Mouse (Mus musculus) limb, embryonic 11.5 days (tissue): Measurements from ENCODE around the gene Mipol1. TPM values are rescaled to one million over a fixed set of nuclear protein-coding genes. Genes with fewer than 3 reads are reported as not detected.

Source experiments
- ATAC-seq: fragments of 200-750 bp; cut with Nextera tagmentation; 2 replicates; pipeline ENCODE4 v1.8.0; 2017; ENCODE audit warnings: low read depth; ENCODE audit not compliant: insufficient number of reproducible peaks, low FRiP score, low TSS enrichment
- DNase-seq: peaks from one replicate; pipeline ENCODE4 v3.0.0-alpha.2; 2015; ENCODE audit warnings: low spot score
- H3K27ac ChIP-seq: fragments of 300-500 bp; sonication (generic); replicated peaks from 2 replicates; pipeline ENCODE4 v1.5.1; 2014; ENCODE audit warnings: low read depth, mild to moderate bottlenecking, low read length
- H3K27me3 ChIP-seq: fragments of 300-500 bp; sonication (generic); 2 replicates; pipeline ENCODE4 v1.6.1; 2014; ENCODE audit warnings: mild to moderate bottlenecking, low read length, mixed read lengths; ENCODE audit not compliant: control insufficient read depth, insufficient read depth
- H3K36me3 ChIP-seq: fragments of 300-500 bp; sonication (generic); 2 replicates; pipeline ENCODE4 v1.6.1; 2014; ENCODE audit warnings: mild to moderate bottlenecking, low read length, moderate library complexity, mixed read lengths; ENCODE audit not compliant: control insufficient read depth, insufficient read depth
- H3K4me1 ChIP-seq: fragments of 300-500 bp; sonication (generic); 2 replicates; pipeline ENCODE4 v1.6.1; 2014; ENCODE audit warnings: low read length, mixed read lengths; ENCODE audit not compliant: control insufficient read depth, insufficient read depth
- H3K4me2 ChIP-seq: fragments of 300-500 bp; sonication (generic); 2 replicates; pipeline ENCODE4 v1.6.1; 2014; ENCODE audit warnings: low read depth, mild to moderate bottlenecking, moderate library complexity; ENCODE audit not compliant: severe bottlenecking
- H3K4me3 ChIP-seq: fragments of 300-500 bp; sonication (generic); 2 replicates; pipeline ENCODE4 v1.5.1; 2014; ENCODE audit warnings: low read depth, low read length
- H3K9ac ChIP-seq: fragments of 300-500 bp; sonication (generic); 2 replicates; pipeline ENCODE4 v1.6.1; 2014; ENCODE audit warnings: mild to moderate bottlenecking, low read length
- H3K9me3 ChIP-seq: fragments of 300-500 bp; sonication (generic); 2 replicates; pipeline ENCODE4 v1.6.1; 2016; ENCODE audit warnings: low read length; ENCODE audit not compliant: control insufficient read depth
- WGBS: fragments of 180-500 bp; shearing (Covaris S2); extraction: QIAGEN DNeasy Blood & Tissue Kit; methylation state at CpG from one replicate; pipeline ENCODE4 v1.1.7; 2014; 5-methylcytosine and 5-hydroxymethylcytosine counted together
- polyA plus RNA-seq: library from polyadenylated mRNA; unstranded; fragments of >200 nt; fragmentation: Nextera tagmentation; extraction: Ambion mirVana; gene quantifications from 2 replicates; pipeline ENCODE4 v1.2.1, GENCODE M21; 2014

The Mipol1 gene
- polyA plus RNA-seq, result 9.1 and 9.7 TPM in 2 replicates

DNA sequence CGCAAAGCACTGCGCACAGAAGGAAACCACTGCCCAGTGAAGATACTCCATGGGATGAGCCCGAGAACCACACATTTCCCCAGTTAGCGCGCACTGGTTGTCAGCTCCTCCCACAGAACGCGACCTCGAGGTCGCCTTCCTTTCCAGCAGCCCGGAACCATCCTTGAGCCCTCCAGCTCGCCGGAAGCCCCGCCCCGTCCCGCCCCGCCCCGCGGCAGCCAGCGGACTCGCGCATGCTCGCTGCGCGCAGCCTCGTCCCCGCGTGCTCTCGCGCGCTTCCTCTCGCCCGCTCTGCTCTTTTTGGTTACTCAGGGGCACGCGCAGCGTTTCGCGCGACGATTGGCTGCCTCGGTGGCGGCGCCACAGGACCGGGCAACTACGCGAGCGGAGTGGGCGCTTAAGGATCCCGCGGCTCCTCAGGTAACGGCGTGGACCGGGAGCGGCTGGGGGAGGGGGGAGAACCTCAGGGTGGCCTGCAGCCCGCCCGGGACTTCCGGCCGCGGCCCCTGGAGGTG is at the start of gene Mipol1, which contains the start of gene Prps1l3:
Gene Mipol1, plus strand, starts transcription at position 236 of the 515 bp plus-strand sequence.
Gene Prps1l3, plus strand, starts transcription at position 221 of the 515 bp plus-strand sequence.
- no peaks in the 10 kb centered on the region for H3K4me1 ChIP-seq
- no peaks in the 10 kb centered on the region for H3K27me3 ChIP-seq
- peak within 1 kb of the TSS; percentile 60 for H3K4me2 ChIP-seq
- no peaks in the 10 kb centered on the region for H3K9me3 ChIP-seq
- peak within 1 kb of the TSS; percentile 62 for H3K4me3 ChIP-seq
- under 1% methylated on average over 58 of the region's 58 CpGs for WGBS
- DNase-seq, result peak; percentile 94
- peak; percentile 95 for ATAC-seq
- peak within 1 kb of the TSS; percentile 94 for H3K9ac ChIP-seq
- no peaks in the 10 kb centered on the region for H3K36me3 ChIP-seq
- H3K27ac ChIP-seq, result peak within 1 kb of the TSS; percentile 88

DNA sequence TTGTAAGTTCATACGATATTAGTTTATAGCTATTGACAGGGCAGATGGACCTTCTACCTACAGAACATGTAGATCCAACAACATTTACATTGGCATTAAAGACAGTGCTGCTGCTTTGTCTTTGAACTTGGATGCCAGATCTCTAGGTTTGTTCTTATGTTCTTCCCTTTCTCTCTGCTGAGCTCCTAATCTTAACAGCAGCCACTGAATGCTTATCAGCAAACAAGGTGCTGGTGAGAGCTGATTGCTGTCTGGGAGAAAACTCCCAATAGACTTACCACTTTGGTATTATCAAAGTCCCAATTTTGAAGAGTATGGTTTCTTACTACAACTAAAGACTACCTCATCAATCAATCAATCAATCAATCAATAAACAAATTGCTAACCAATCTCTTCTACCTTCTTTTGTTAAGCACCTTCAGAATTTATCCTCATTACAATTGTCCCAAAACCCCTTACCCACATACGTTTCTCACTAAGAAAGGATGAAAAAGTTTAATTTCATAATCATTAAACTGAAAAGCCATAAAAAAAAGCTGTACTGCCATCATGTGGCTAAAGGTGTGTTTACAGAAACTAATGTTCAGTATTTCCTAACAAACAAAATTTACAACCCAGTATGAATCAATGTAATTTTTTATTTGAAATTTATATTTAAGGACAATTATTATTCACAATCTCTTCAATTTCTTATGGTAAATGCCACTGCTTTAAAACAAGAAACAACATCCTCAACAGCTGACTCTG is 45.7 kb upstream of the Mipol1 start:
- Histone ChIP-seq H3K9ac (no peak overlapping the region), H3K4me1 (no peaks in the 10 kb centered on the region), H3K27me3 (no peaks in the 10 kb centered on the region), H3K4me3 (no peak overlapping the region), H3K4me2 (no peak overlapping the region), H3K36me3 (no peaks in the 10 kb centered on the region), H3K9me3 (no peaks in the 10 kb centered on the region), H3K27ac (no peak overlapping the region)
- ATAC-seq, result no peak
- 71% methylated on average over 2 of the region's 2 CpGs for WGBS
- no peak for DNase-seq

DNA sequence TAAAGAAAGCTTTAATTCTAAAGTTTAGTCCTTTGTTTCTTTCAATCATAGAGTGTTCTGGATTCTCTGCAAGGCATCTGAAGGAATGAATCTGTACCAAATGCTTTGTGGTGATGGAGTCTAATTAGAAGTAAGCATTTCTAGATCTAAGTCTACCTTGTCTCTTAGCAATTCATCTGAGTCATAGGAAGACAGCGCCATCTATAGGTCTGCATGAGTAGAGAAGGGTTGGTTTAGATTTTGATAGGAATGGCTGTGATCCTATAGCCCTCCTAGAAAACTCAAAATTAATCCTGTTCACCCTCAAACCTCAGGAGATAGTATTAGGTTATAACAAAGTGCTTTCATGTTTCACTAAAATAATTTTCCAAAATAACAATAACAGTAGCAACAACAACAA is 44.8 kb upstream of the Mipol1 start:
- no peak overlapping the region for H3K4me3 ChIP-seq
- no peak for DNase-seq
- no peak for ATAC-seq
- H3K4me1 ChIP-seq, result no peaks in the 10 kb centered on the region
- H3K27ac ChIP-seq, result no peak overlapping the region
- no peak overlapping the region for H3K9ac ChIP-seq
- no peaks in the 10 kb centered on the region for H3K27me3 ChIP-seq
- H3K4me2 ChIP-seq, result no peak overlapping the region
- 0% methylated on average over 1 of the region's 1 CpGs for WGBS
- no peaks in the 10 kb centered on the region for H3K9me3 ChIP-seq
- H3K36me3 ChIP-seq, result no peaks in the 10 kb centered on the region

DNA sequence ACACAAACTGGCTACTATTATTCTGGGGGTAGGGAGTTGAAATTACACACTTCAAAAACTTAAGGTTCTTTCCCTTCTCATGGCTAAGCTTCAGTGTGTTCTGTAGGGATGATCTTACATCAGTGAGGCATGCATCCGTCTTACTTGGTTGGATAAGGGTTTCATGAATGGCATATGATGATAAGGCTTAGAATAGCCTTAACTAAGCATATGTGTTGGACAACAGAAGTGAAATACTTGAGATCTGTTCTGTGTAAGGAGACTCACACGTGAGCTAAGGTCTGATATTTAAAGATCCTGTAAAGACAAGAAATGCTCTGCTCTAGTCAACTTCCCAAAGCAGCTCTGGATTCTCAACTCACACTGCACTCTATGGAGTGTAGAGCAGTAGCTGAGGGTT is 44.1 kb upstream of the Mipol1 start:
- H3K4me1 ChIP-seq, result no peaks in the 10 kb centered on the region
- ATAC-seq (no peak), DNase-seq (no peak)
- WGBS, result 80% methylated on average over 2 of the region's 2 CpGs
- no peaks in the 10 kb centered on the region for H3K9me3 ChIP-seq
- no peak overlapping the region for H3K4me2 ChIP-seq
- H3K36me3 ChIP-seq, result no peaks in the 10 kb centered on the region
- H3K9ac ChIP-seq, result no peak overlapping the region
- no peaks in the 10 kb centered on the region for H3K27me3 ChIP-seq
- H3K4me3 ChIP-seq, result no peak overlapping the region
- H3K27ac ChIP-seq, result no peak overlapping the region

DNA sequence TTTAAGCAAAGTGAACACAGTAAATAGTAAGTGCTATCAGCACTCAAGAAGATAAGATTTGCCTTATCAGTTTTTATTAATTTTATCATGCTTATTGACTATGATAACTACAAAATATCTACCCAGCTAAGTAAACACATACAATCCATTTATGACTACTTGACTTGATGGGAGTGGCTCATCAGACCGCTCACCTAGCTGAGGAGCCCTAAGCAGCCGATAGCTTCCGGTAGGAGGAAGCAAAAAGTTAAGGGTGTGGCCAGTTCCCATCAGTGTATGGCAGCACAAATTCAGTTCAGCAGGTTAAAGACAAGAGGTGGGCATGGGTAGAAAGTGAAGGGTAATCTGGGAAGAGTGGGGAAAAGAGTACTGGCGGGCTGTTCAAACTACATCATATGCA is 43.2 kb upstream of the Mipol1 start:
- 89% methylated on average over 4 of the region's 4 CpGs for WGBS
- DNase-seq, result no peak

DNA sequence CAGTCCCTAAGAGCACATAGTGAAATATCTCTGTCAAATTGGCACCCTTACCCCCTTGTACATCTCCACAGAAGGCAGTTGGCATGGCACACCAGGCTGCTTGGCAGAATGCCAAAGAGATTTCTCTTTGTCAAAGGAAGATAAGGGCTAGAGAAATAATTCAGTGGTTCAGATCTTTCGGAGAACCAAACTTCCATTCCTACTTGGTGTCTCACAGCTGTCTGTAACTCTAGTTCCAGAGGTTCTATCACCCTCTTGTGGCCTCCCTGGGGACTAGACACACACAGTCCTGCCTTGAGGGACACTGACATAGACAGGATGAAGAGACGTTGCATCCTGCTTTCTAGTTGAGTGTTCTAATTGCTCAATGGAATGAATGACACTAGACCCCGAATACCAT is 35.6 kb upstream of the Mipol1 start:
- Histone ChIP-seq H3K27me3 (peaks cover 12% of the 10 kb centered on the region), H3K36me3 (no peaks in the 10 kb centered on the region), H3K4me2 (no peak overlapping the region), H3K4me3 (no peak overlapping the region), H3K27ac (no peak overlapping the region), H3K9me3 (no peaks in the 10 kb centered on the region), H3K4me1 (no peaks in the 10 kb centered on the region), H3K9ac (no peak overlapping the region)
- ATAC-seq, result no peak
- 49% methylated on average over 3 of the region's 3 CpGs for WGBS
- DNase-seq, result no peak

More for the DNA sequence above, 43.2 kb upstream of the Mipol1 start:
- Histone ChIP-seq H3K4me2 (no peak overlapping the region), H3K27me3 (no peaks in the 10 kb centered on the region), H3K9me3 (no peaks in the 10 kb centered on the region), H3K27ac (no peak overlapping the region), H3K36me3 (no peaks in the 10 kb centered on the region), H3K9ac (no peak overlapping the region), H3K4me1 (no peaks in the 10 kb centered on the region), H3K4me3 (no peak overlapping the region)
- no peak for ATAC-seq

DNA sequence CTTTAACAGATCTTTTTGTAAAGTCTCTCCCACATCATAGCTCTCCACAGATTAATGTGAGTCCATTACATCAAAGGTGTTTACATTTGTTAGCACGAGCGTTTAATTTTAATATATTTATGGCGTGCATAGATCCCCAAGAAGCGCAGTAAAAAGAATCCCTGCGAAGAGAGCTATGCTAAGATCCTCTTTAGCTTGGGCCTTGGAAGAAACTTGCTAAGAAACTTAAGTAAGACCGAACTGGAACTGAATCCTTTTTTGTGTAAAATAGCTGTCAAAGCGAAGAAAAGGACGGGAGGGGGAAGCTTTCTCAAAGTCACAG is 34.0 kb upstream of the Mipol1 start:
- H3K4me3 ChIP-seq, result peak overlapping the region; percentile 37
- H3K27ac ChIP-seq, result no peak overlapping the region
- H3K9me3 ChIP-seq, result no peaks in the 10 kb centered on the region
- peaks cover 12% of the 10 kb centered on the region for H3K27me3 ChIP-seq
- no peaks in the 10 kb centered on the region for H3K36me3 ChIP-seq
- no peaks in the 10 kb centered on the region for H3K4me1 ChIP-seq
- H3K4me2 ChIP-seq, result peak overlapping the region; percentile 70
- 8% methylated on average over 8 of the region's 8 CpGs for WGBS
- H3K9ac ChIP-seq, result peak overlapping the region; percentile 61
- no peak for DNase-seq
- ATAC-seq, result no peak

DNA sequence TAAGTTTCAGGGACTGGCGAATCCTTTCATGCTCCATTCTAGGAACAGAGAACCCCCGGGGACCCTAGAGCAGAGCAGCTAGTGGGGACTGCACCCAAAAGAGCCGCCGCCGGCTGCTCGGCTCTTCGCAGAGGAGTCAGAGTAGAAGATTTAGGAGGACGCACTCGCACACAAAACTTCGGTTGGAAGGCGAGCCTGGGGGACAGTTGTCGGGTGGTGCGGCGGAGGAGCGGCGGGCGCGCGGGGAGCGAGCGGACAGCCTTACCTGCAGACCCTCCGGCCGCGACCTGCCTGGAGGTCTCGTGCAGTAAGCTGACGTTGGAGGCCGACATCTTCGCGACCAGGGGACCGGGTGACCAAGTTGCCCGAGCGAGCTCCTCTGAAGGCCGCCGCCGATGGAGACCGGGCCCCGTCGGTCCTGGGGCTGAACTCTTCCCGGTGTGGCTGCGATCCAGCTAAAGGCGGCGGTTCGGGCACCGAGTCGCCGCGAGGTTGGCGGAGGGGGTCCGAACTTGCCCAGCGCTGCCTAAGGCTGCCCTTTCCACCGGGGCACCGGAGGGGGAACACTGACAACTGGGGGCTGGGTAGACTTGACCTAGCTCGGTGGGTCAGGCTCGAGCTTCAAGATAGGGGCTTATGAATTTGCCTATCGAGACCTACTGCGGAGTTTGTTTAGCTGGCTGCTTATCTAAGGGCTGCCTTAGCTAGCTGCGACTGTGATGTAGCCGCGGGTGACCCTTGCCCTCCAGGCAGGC is 33.4 kb upstream of the Mipol1 start:
- DNase-seq (peak; percentile 74), ATAC-seq (peak; percentile 36; the same call in 1 of the 2 replicates)
- no peaks in the 10 kb centered on the region for H3K4me1 ChIP-seq
- no peaks in the 10 kb centered on the region for H3K36me3 ChIP-seq
- peaks cover 12% of the 10 kb centered on the region for H3K27me3 ChIP-seq
- peak overlapping the region; percentile 61 for H3K9ac ChIP-seq
- H3K4me3 ChIP-seq, result peak overlapping the region; percentile 37
- H3K4me2 ChIP-seq, result peak overlapping the region; percentile 70
- WGBS, result under 1% methylated on average over 59 of the region's 59 CpGs
- H3K27ac ChIP-seq, result no peak overlapping the region
- H3K9me3 ChIP-seq, result no peaks in the 10 kb centered on the region
